Mouse (Mus musculus) embryonic facial prominence, embryonic 11.5 days (tissue): ENCODE measurements around the gene Gm4881. TPM values are rescaled to one million over a fixed set of nuclear protein-coding genes. Genes with fewer than 3 reads are reported as not detected.
A peak's percentile ranks its signal among the peaks of the same experiment; 100 is the strongest.

Experiments used
- ATAC-seq: fragments of 200-750 bp; cut with Nextera tagmentation; replicated peaks from 2 replicates; pipeline ENCODE4 v1.8.0; 2017; ENCODE audit warnings: low read depth; ENCODE audit not compliant: insufficient number of reproducible peaks, low FRiP score, low TSS enrichment
- DNase-seq: peaks from one replicate; pipeline ENCODE4 v3.0.0-alpha.2; 2015; ENCODE audit warnings: low spot score
- H3K27ac ChIP-seq: fragments of 300-500 bp; sonication (generic); replicated peaks from 2 replicates; pipeline ENCODE4 v1.5.1; 2014; ENCODE audit warnings: mild to moderate bottlenecking, low read depth, low read length, control low read depth
- H3K27me3 ChIP-seq: fragments of 300-500 bp; sonication (generic); 2 replicates; pipeline ENCODE4 v1.6.1; 2014; ENCODE audit warnings: mild to moderate bottlenecking, low read length, moderate library complexity, mixed read lengths; ENCODE audit not compliant: control insufficient read depth, insufficient read depth
- H3K36me3 ChIP-seq: fragments of 300-500 bp; sonication (generic); replicated peaks from 2 replicates; pipeline ENCODE4 v1.6.1; 2014; ENCODE audit warnings: low read depth, mild to moderate bottlenecking, low read length, moderate library complexity, mixed read lengths; ENCODE audit not compliant: control insufficient read depth, insufficient read depth
- H3K4me1 ChIP-seq: fragments of 300-500 bp; sonication (generic); 2 replicates; pipeline ENCODE4 v1.6.1; 2014; ENCODE audit warnings: low read length, mixed read lengths; ENCODE audit not compliant: control insufficient read depth, insufficient read depth
- H3K4me2 ChIP-seq: fragments of 300-500 bp; sonication (generic); 2 replicates; pipeline ENCODE4 v1.6.1; 2014; ENCODE audit warnings: low read depth, mild to moderate bottlenecking, control low read depth, low read length, moderate library complexity
- H3K4me3 ChIP-seq: fragments of 300-500 bp; sonication (generic); 2 replicates; pipeline ENCODE4 v1.5.1; 2014; ENCODE audit warnings: low read depth, low read length, control low read depth
- H3K9ac ChIP-seq: fragments of 300-500 bp; sonication (generic); replicated peaks from 2 replicates; pipeline ENCODE4 v1.6.1; 2014; ENCODE audit warnings: mild to moderate bottlenecking, control low read depth, low read length
- H3K9me3 ChIP-seq: fragments of 300-500 bp; sonication (generic); replicated peaks from 2 replicates; pipeline ENCODE4 v1.6.1; 2016; ENCODE audit warnings: mild to moderate bottlenecking, low read length, inconsistent platforms, mixed read lengths; ENCODE audit not compliant: control insufficient read depth
- WGBS: fragments of 180-500 bp; shearing (Covaris S2); extraction: QIAGEN DNeasy Blood & Tissue Kit; methylation state at CpG from one replicate; pipeline ENCODE4 v1.1.7; 2014; 5-methylcytosine and 5-hydroxymethylcytosine counted together
- polyA plus RNA-seq: library from polyadenylated mRNA; unstranded; fragments of >200 nt; fragmentation: Nextera tagmentation; extraction: Ambion mirVana; gene quantifications from 2 replicates; pipeline ENCODE4 v1.2.1, GENCODE M21; 2014

The Gm4881 gene
- polyA plus RNA-seq, 1 experiment from 2014 or later, result 0.36 TPM

- no peaks in the 10 kb centered on the region; the same call in 1 of the 2 replicates for H3K4me1 ChIP-seq
- WGBS, result 73% methylated on average over 12 of the region's 12 CpGs
- H3K36me3 ChIP-seq, result no peaks in the 10 kb centered on the region
- H3K4me2 ChIP-seq, result no peak overlapping the region
- H3K9me3 ChIP-seq, result no peaks in the 10 kb centered on the region
- H3K9ac ChIP-seq, result no peak overlapping the region
- DNase-seq, result no peak
- no peak overlapping the region for H3K4me3 ChIP-seq
- ATAC-seq, result no peak
- H3K27me3 ChIP-seq, result no peaks in the 10 kb centered on the region
- no peak overlapping the region; the same call in 1 of the 2 replicates for H3K27ac ChIP-seq
Observed at GRCm38 (mm10) chr7:24969805-24970204, 25.5 kb upstream of the Gm4881 start.

DNA sequence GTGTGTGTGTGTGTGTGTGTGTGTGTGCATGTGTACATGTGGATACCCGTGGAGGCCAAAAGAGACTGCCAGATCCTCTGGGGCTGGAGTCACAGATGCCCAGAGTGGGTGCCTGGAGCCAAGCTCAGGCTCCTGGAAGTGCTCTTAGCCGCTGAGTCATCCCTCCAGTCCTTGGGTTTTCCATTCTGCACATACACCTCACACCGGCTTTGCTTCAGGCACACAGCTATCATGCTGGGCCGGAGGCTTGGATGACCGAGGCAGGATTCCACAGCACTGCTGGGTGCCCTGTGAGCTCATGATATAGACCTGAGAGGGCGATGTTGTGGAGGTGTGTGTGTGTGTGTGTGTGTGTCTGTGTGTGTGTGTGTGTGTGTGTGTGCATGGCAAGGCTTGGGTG, 24.2 kb upstream of the Gm4881 start:
- ATAC-seq (no peak), DNase-seq (no peak)
- no peaks in the 10 kb centered on the region; the same call in 1 of the 2 replicates for H3K4me1 ChIP-seq
- no peak overlapping the region for H3K9ac ChIP-seq
- H3K27ac ChIP-seq, result no peak overlapping the region
- no peak overlapping the region for H3K4me3 ChIP-seq
- no peaks in the 10 kb centered on the region for H3K9me3 ChIP-seq
- no peaks in the 10 kb centered on the region for H3K36me3 ChIP-seq
- H3K27me3 ChIP-seq, result no peaks in the 10 kb centered on the region
- H3K4me2 ChIP-seq, result no peak overlapping the region
- 75% methylated on average over 6 of the region's 6 CpGs for WGBS

GRCm38 (mm10) chr7:24967966-24968365, 23.7 kb upstream of the Gm4881 start:
- Histone ChIP-seq H3K4me2 (no peak overlapping the region), H3K27me3 (no peaks in the 10 kb centered on the region)
- WGBS, result 84% methylated on average over 8 of the region's 8 CpGs

GRCm38 (mm10) chr7:24964897-24965535, 20.7 kb upstream of the Gm4881 start:
- Histone ChIP-seq H3K4me2 (no peak overlapping the region), H3K27ac (no peak overlapping the region), H3K9me3 (no peaks in the 10 kb centered on the region), H3K4me1 (no peaks in the 10 kb centered on the region; the same call in 1 of the 2 replicates), H3K4me3 (no peak overlapping the region), H3K36me3 (no peaks in the 10 kb centered on the region), H3K27me3 (no peaks in the 10 kb centered on the region), H3K9ac (no peak overlapping the region)
- ATAC-seq, result no peak
- 8% methylated on average over 5 of the region's 5 CpGs for WGBS
- DNase-seq, result peak; percentile 88

More at GRCm38 (mm10) chr7:24967966-24968365, 23.7 kb upstream of the Gm4881 start:
- Histone ChIP-seq H3K4me1 (no peaks in the 10 kb centered on the region; the same call in 1 of the 2 replicates), H3K9me3 (no peaks in the 10 kb centered on the region), H3K4me3 (no peak overlapping the region), H3K36me3 (no peaks in the 10 kb centered on the region), H3K9ac (no peak overlapping the region), H3K27ac (no peak overlapping the region)
- ATAC-seq, result no peak
- DNase-seq, result no peak

DNA sequence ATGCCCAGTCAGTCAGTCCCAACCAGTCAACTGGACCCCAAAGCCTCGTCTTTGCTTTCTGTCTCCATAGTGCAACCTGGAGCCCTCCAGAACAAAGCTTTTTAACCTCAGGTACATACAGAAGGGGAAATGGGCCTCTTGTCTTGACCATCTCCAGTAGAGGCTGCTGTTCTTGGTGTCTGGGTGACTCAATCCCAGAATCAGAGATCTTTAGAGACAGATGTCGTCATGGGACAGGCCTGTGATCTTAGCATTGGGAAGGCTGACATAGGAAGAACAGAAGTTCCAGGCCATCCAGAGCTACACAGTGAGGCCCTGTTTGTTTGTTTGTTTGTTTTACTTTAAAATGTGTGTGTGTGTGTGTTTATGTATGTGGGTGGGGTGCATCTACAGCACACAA, 20.0 kb upstream of the Gm4881 start:
- 76% methylated on average over 2 of the region's 2 CpGs for WGBS
- Histone ChIP-seq H3K27me3 (no peaks in the 10 kb centered on the region), H3K9me3 (no peaks in the 10 kb centered on the region), H3K9ac (no peak overlapping the region), H3K4me1 (no peaks in the 10 kb centered on the region; the same call in 1 of the 2 replicates), H3K27ac (no peak overlapping the region), H3K4me3 (no peak overlapping the region), H3K4me2 (no peak overlapping the region), H3K36me3 (no peaks in the 10 kb centered on the region)
- DNase-seq (no peak), ATAC-seq (no peak)

GRCm38 (mm10) chr7:24955226-24955625, 10.9 kb upstream of the Gm4881 start:
- DNase-seq (no peak), ATAC-seq (no peak)
- H3K27me3 ChIP-seq, result peaks cover 64% of the 10 kb centered on the region
- H3K27ac ChIP-seq, result no peak overlapping the region
- H3K4me1 ChIP-seq, result peaks cover 5% of the 10 kb centered on the region; the same call in 1 of the 2 replicates
- H3K9me3 ChIP-seq, result no peaks in the 10 kb centered on the region
- H3K36me3 ChIP-seq, result no peaks in the 10 kb centered on the region
- H3K9ac ChIP-seq, result peak overlapping the region; percentile 32
- H3K4me3 ChIP-seq, result peak overlapping the region; percentile 30
- H3K4me2 ChIP-seq, result peak overlapping the region; percentile 63
- 2% methylated on average over 26 of the region's 33 CpGs for WGBS

DNA sequence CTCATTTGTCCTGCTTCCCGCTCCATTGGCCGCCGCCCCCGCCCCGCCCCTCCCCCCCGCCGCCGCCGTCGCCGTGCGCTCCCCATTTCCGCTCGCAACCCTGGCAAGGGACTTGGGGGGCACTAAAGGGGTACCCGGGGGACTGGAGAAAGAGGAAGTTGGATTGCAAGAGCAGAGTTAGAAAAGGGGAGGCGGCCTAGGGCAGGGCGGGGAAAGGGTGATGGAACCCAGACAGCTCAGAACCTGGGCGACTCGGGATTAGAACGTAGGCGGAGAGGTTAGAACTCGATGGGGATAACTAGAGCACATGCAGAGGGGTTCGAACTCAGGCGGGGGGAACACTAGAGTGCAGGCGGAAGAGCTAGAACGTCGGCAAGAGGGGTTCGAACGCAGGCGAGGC, 10.2 kb upstream of the Gm4881 start:
- peak overlapping the region; percentile 47 for H3K9ac ChIP-seq
- no peaks in the 10 kb centered on the region for H3K36me3 ChIP-seq
- peak overlapping the region; percentile 30 for H3K4me3 ChIP-seq
- no peaks in the 10 kb centered on the region for H3K9me3 ChIP-seq
- no peak overlapping the region for H3K27ac ChIP-seq
- H3K4me2 ChIP-seq, result peak overlapping the region; percentile 63
- H3K27me3 ChIP-seq, result peaks cover 72% of the 10 kb centered on the region
- DNase-seq (no peak), ATAC-seq (no peak)
- 2% methylated on average over 26 of the region's 30 CpGs for WGBS
- H3K4me1 ChIP-seq, result peaks cover 5% of the 10 kb centered on the region; the same call in 1 of the 2 replicates

DNA sequence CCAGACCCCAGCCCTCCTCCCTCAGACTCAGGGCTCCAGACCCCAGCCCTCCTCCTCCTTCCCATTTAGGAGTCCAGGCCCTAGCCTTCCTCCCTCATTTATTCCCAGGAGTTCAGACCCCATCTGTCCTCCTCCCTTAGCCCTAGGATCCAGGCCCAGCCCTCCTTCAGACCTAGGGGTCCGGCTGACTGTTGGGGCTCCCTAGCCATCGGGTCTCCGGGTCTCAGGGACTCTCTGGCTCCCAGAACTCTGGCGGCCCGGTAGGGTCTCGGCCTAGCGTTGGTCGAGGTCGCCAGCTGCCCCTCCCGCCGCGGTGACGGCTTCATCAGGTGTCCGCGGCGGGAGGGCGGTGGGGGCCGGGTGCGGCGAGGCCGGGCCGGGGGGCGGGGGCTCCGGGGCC, 9.7 kb upstream of the Gm4881 start:
- DNase-seq (no peak), ATAC-seq (no peak)
- peaks cover 77% of the 10 kb centered on the region for H3K27me3 ChIP-seq
- H3K27ac ChIP-seq, result no peak overlapping the region
- H3K4me1 ChIP-seq, result peaks cover 5% of the 10 kb centered on the region; the same call in 1 of the 2 replicates
- peak overlapping the region; percentile 47 for H3K9ac ChIP-seq
- WGBS, result 1% methylated on average over 24 of the region's 24 CpGs
- H3K36me3 ChIP-seq, result no peaks in the 10 kb centered on the region
- peak overlapping the region; percentile 63 for H3K4me2 ChIP-seq
- peak overlapping the region; percentile 30 for H3K4me3 ChIP-seq
- H3K9me3 ChIP-seq, result no peaks in the 10 kb centered on the region
